Mouse (Mus musculus) cerebral cortex, adult 2 months (tissue): ENCODE measurements around the gene Ackr2.

Experiments
- WGBS: fragments of 180-500 bp; shearing (Covaris S2); methylation state at CpG from one replicate; pipeline ENCODE4 v1.1.7; 2018; 5-methylcytosine and 5-hydroxymethylcytosine counted together

Gene Ackr2

DNA sequence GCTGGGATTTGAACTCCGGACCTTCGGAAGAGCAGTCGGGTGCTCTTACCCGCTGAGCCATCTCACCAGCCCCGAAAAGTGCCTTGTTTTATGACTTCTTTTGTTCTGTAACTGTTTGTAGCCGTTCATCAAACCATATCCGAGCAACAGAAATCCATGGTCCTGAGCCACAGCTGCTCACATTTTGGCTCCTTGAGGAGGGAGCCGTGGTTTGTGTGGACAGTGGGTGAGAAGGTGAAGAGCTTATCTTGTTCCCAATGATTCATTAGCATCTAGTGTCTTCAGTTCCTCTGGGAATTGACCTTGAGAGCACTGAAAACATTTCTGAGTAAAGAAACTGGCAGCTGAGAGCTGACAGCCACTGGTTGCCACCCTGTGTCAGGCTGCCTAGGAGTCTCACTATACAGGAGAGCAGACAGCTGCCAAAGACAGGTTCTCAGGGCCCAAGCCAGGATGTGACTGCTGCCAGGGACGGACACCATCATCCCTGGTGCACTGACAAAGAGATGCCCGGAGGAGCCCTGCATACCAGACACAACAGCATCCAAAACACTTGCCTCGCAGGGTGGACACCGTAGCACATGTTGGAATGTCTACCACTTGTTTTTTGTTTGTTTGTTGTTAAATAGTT lies 6.0 kb upstream of the Ackr2 start:
- WGBS, result 94% methylated on average over 12 of the region's 12 CpGs

DNA sequence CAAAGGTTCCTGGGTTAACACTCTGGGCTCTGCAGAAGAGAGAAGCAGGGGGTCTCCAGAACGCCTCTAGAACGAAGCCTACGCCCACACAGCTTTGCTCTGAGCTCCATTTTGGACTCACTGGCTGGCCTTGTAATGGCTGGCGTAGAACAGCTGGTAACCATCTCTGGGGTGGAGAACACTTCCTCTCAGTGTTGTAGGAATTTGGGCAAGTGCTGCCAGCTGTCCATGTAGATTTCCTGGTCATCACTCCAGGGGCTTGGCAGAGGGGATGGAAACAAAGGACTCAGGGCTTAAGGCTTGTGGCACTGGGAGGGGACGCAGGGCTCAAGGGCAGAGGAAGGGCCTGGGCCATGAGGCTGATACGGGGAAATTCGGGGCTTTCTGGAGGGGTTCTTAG lies 3.7 kb upstream of the Ackr2 start:
- 78% methylated on average over 7 of the region's 7 CpGs for whole genome bisulfite sequencing

DNA sequence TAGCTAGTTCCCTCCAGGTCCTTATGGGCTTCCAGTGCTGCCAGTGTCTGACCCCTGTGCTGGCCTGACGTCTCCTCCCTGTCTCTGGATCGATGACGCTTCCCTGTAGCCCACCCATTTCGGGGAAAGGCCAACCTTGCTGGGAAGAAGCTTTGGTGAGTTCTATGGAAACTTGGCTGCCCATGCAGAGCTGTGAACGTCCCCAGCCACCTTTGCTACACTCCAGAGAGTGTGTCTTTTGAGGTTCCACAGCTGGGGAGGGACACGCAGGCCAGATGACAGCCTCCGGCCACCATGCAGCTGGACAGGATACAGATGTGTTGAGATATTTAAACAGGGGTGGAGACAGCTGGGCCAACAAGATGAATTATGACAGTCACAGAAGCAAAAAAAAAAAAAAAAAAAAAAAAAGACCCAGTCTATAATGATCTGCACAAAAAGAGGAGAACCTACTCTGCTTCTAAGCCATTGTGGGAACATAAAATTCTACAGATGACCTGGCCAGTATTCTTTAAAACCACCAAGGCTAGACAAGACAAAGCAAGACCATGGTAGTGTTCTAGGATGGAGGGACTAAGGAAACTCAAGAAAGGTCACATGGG lies 2.7 kb upstream of the Ackr2 start:
- WGBS, result 92% methylated on average over 7 of the region's 7 CpGs

DNA sequence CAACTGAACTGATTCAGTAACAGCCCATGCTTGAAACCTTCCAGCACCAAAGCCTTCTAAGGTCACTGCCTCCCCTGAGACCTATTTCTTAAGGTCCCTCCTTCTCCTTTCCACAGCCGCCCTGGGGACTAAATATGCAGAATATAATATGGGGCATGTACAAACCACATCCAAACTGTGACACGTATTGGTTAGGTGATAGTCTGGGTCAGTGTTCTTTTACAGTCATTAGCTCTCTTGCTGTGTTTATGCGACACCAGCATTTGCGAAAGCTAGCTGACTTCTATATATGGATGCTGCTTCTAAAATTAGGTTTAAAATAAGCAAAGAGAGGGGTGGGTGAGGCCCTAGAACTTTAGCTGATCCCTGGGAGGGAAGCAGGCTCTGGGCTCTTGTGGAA lies 1.3 kb upstream of the Ackr2 start:
- 82% methylated on average over 4 of the region's 4 CpGs for WGBS

DNA sequence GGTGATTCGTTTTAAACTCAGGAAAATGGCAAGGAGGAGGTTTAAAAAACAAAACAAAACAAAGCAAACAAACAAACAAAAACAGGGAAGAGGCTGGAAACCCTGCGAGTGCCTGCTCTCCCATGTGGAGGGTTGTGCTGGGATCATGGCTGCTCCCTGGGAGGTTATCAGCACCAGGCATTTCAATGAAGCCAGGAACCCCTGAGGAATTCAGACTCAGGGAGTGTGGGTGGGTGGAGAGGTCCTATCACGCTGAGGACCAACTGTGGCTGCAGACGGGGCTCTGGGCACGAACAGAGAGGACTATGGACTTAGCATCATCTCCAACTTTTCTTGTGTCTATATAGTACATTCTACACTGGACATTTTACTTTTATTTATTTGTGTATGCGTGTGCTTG lies 1.2 kb downstream of the Ackr2 start:
- 82% methylated on average over 6 of the region's 6 CpGs for WGBS

DNA sequence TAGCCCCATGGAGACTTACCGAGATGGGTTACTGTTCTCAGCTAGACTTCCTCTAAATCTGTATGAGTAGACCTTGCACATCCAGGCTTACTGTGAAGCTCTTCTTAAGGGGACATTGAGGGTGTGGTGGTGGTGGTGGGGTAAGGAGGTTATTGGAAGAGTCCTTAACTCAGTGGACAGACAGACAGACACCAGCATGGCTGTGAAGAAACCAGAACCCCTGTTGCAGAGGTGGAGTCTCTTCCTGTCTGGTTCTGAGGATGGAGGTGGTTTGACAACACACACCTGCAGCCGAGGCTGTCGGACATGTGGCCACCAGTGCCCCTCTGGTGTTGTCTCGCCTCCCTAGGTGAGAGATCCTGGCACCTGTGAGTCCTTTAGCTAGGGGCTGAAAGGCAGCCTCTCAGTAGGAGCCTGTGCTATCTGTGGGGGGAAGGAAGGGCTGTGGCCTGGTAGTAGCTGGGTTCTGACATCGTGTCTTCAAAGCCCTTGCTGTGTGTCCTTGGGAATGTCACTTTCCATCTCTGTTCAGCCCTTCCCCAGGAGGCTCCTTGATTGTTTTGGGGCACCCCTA lies 2.2 kb downstream of the Ackr2 start:
- WGBS, result 93% methylated on average over 5 of the region's 5 CpGs

DNA sequence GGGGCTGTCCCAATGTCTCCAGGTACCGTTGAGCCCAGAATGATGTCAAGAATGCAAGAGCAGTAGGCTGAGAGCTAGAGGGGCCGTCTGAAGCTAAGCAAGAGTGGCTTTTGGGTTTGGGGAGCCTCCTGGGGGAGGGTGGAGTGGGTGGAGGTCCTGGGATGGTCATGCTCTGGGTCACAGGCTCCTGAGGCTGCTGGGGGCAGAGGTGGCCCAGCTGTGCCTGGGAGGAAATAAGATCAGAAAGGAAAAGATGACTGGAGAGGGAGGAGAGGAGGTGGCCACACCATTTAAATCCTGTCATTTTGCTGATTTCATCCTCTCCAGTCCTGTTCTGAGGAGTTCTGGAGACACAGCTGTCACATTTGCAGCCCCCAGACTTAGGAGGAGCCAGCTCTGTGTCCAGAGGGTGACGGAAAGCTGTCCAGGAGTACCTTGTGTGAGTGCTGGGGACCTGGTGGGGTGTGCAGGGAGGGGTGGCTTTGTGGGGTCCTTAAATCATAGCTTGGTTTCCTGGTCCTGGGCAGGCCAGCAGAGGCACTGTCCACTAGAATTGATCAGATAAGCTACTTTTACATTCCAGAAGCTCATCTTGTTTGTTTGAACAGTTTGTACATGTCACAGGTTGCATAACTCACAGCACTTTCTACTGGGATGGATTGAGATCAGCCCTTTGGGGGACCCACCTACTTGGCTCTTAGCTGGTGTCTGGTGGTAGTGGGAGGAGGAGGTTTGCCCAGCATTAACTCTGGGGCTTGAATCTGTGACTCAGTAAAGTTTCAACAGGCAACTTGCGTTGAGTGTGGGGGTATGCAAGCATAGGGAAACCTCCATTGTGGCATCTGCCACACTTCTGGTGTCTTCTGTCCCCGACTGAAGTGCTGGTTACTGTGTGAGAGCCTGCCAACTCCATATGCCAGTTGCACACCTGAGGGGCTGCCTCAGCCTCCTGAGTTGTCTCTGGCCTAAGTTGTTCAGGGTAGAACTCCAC lies 3.9 kb downstream of the Ackr2 start:
- 75% methylated on average over 5 of the region's 5 CpGs for WGBS

DNA sequence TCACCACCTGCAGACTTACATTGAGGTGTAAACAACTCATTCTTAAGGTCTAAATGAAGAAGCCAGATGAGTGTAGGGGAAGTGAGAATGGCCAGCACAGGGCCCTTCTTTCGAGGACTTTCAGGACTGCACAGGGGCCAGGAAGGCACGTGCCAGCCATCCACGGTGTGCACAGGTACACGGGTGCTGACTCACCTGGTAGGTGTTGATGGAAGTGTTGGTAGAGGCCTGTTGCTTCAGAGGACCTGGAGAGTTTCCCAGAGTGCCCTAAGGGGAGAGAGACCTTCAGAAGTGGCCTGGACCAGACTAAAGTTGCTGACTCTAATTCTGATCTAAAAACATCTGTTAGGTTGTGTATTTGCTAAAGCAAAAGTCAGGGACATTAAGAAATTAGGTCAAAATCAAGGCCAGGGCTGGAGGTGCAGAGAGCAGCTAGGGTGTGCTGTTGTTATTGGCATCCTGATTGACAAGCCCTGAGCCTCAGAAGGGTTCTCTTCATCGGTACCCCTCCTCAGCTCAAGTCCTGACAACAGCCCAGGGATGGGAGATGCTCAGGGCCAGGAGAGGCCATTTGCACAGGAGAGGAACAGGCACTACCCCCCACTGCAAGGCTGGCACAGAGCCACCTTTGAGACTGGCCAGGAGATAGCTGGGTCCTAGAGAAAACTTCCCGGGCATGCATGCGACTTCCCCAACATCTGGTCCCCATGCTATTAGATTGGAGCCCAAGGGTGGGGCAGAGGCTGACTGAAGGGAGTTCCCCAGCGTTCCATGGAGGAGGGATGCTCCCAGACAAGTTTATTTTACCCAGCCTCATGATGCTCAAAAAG lies 5.5 kb downstream of the Ackr2 start:
- 72% methylated on average over 8 of the region's 8 CpGs for WGBS

DNA sequence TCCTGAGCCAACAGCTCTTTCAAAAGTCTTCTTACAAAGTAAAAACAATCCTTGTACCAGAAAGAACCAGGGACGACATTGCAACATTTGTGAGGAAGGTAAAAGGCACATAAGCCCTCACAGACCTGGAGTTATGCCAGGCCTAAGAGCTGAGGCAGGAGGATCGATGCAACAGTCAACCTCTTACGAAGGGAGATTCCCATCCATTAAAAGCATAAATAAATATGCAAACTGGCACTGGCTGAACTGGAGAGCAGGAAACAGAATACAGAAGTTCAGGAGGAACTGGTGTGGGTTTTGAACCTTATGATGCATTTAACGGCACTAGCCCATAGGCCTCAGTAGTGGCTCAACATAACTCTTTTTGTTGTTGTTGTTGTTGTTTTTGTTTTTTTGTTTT lies 6.2 kb downstream of the Ackr2 start:
- WGBS, result 85% methylated on average over 4 of the region's 4 CpGs

DNA sequence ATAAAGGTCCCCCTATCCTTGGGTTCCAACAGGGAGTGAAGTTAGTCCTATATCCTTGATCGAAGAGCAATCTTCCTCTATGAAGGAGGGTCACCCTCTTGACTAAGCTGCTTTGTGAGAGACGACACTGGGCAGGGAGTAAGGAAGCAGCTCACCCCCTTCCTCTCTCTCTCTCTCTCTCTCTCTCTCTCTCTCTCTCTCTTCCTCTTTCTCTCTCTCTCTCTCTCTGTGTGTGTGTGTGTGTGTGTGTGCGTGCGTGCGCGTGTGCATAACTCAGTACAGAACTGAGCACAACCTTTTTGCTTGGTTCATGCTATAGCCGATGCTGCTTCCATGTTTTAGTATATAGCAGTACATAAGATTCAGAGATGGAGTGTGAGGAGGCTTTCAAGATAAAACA lies 6.8 kb downstream of the Ackr2 start:
- 88% methylated on average over 7 of the region's 7 CpGs for WGBS

DNA sequence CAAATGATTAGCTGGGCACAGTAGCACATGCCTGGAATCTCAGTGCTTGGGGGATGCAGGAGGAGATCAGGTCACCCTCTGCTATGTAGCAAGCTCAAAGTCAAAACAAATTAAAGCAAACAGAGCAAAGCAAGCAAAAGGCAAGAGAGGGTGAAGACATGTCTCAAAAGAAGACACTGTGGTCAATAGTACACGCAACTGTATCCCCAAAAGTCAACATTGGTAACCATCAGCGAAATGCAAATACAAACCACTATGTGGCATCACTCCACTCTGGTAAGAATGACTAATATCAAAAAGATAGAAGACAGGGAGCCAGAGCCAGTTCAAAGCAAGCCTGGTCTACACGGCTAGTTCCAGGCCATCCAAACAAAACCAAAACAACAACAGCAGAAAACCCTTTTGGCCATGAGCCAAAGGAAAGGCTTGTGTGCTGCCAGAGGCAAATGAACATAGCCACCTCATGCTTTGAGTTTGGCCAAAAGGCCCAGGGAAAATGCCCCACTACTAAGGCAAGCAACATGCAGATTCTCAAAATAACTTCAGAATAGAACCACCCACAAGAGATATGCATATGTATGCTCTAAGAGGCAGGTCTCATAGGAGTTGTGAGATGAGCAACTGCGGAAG lies 7.5 kb downstream of the Ackr2 start:
- 52% methylated on average over 4 of the region's 4 CpGs for WGBS

DNA sequence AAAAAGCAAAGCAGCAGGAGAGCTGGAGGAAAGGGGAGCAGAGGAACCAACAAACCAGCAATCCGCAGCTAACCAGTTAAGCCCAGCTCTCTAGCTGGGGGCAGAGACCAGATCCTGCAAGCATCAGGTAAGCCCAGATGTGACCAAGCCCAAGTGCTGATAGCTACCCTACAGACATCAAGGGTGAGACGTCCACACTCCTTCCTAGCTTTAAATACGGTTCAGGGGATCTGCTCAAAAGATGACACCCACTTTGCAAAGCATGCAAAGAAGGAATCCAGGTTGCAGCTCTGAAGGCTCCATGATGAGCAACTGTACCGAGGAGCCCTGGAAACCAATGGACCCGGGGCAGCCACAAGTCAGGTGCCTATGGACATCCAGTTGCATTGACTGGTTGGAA lies 8.3 kb downstream of the Ackr2 start:
- WGBS, result 65% methylated on average over 5 of the region's 5 CpGs

DNA sequence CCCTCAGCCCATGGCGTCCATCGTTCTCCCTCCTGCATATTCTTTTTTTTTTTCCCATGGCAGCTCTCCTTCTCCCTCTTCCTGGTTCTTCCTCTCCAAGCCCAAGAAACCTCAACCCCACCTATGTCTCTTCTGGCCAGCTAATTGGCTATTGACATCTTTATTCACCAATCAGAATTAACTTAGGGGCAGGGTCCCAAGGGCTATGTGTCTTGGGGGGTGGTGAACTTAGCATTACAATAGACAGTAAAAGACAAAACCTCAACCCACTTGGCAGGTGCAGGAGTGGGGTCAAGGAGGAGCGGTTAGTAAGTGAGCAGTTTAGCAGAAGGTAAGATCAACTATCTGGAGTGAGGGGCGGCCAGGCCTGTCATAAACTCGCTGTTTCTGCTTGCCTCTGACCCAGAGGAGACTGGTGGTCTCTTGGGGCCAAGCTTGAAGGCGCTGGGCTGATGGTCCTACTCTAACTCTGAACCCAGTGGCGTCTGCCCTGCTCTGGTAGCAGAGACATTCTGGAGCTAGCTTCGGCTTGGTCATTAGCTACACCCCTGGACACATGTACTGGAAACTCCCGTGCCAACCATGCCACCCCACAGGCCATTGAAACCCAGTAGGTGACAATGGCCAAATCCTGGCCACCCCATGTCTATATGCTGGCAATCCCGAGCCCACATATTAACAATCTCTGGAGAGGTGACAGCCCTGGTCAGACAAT lies 9.4 kb downstream of the Ackr2 start:
- WGBS, result 81% methylated on average over 10 of the region's 10 CpGs

DNA sequence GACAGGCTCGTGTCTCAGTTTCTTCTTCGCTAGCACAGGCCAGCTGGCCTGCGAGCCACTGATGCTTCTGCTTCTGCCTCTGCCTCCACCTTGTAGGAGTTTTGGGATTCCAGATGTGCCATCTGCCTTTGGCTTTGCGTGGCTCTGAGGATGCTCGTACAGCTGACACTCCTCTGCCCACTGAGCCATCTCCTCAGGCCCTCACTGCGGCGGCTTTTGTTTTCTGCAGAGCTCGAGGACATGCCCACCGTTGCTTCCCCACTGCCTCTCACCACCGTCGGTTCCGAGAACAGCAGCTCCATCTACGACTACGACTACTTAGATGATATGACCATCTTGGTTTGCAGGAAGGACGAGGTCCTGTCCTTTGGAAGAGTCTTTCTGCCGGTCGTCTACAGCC lies 10.2 kb downstream of the Ackr2 start:
- 96% methylated on average over 17 of the region's 17 CpGs for WGBS

DNA sequence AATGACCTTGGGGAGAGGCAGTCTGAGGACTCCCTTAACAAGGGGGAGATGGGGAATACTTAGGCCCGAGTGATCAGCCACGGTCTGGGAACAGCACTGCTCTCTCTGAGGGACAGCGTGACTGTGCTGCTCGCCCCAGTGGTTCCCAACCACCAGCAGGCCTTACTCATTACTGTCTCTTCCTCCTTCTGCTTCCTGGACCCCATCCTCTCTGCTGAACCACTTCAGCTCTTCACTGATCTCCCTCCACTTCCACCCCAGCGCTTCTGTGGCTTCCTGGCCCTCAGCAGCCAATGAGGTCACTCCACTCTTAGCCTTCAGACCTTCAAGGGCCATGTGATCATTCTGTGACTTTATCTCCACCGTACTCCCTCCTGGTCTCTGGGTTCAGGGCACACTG lies 11.5 kb downstream of the Ackr2 start:
- 88% methylated on average over 6 of the region's 6 CpGs for WGBS

DNA sequence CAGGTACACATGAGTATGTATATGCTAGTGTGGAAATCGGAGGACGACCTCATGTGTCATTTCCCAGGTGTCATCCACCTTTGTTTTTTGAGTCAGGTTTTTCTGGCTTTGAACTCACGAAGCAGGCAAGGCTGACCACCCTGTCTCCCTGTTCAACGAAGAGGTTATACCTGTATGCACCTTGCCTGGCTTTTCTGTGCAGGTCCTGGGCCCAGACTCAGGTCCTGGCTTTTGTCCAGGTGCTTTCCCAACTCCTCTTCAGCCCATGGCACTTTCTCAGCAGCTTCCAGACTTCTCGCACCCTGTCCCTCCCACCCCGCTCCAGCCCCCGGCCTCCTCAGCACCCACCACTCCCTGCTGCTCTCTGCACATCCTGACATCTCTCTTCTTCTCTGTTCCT lies 13.0 kb downstream of the Ackr2 start:
- 89% methylated on average over 7 of the region's 7 CpGs for WGBS

DNA sequence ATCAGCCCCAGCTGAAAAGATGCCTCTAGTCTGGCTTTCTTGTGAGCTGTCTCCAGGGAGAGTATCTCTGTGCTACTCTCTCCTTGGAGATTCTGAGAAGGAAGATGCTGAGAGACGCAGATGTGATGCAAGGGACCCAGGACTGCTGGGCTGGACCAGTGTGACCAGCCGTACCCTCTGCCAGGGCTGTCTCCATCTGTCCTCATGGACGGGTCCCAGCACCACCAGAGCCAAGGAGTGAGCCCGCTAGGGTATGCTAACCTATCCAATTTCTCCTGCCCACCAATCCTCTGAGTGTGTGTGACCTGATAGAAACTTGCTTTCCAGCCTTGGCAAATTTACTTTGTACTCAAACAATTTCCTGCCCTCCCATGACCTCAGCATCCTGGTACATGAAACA lies 14.6 kb downstream of the Ackr2 start:
- WGBS, result 89% methylated on average over 4 of the region's 4 CpGs

DNA sequence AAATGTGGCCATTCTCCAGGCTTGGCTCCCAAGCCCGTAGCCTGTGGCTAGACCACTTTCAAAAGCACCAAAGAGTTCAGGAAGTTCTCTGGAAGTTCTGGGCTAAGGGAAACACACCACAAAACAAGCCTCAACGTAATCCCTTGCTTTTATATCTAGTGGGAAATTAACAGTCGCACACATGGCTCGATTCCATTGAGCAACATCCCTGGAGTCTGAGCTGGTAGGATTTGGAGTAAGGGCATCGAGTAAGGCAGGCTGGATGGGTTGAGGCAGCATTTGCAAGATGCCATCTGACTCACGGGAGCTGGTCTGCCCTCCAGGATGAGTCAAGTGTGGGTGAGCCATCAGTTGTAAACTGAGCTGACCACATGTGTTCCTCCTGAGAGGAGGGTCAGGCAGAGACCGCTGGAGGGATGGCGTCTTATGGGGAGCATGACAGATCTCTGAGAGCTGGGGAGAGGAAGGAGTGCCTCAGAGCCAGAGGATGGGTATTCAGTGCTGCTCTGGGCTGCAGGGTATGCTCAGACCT lies 16.1 kb downstream of the Ackr2 start:
- 78% methylated on average over 8 of the region's 8 CpGs for WGBS

DNA sequence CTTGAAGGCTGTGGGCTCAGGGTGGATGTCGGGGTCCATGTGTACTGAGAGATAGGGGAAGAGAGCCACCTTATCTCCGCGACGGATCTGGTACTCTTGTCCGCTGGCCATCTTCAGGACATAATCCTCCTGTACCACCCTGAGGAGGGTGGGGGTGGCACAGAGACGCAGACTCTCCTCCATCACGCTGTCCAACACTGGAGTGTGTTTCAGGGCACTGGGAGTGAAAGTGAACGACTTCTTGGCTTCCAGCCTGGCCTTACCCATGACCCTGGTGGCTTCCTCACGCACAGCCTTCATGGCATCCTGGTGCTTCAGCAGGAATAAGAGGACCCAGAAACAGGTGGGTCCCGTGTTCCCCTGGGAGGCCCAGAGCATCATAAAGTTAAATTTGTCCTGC lies 16.9 kb downstream of the Ackr2 start:
- WGBS, result 91% methylated on average over 10 of the region's 10 CpGs

DNA sequence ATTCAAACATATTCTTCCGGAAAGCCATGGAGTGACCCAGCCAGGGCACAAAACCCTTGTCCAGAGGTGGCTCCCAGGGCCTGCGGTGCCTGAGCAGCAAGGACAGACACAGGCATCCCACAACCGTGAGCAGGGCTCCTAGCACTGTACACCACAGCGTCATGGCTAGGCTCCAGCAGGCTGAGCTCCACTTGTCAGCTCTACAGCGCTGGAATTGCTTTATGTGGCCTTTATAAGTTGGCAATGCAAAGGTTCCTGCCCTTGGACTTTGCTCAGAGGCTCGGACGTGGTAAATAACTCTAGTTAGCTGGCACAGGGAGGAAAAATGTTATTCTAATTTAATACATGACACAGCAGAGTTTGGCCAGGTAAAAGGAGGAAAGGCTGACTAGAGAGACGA lies 17.9 kb downstream of the Ackr2 start, which contains the start of gene Cyp8b1:
TSS of gene Cyp8b1 (minus strand) at position 204 of the 400 bp plus-strand sequence.
- WGBS, result 86% methylated on average over 8 of the region's 8 CpGs
